Mouse (Mus musculus) liver, postnatal 0 days (tissue): ENCODE measurements around the gene Tulp2.

ENCODE experiments used
- CTCF ChIP-seq: sonication (generic); IDR thresholded peaks from 2 replicates; pipeline ENCODE4 v1.5.1; 2016; ENCODE audit warnings: antibody characterized with exemption, low read depth
- EP300 ChIP-seq: IDR thresholded peaks from 2 replicates; pipeline ENCODE4 v1.6.1; 2016; ENCODE audit warnings: antibody characterized with exemption, low read depth, mild to moderate bottlenecking

- TF ChIP-seq CTCF = no peak
- no peak for TF ChIP-seq EP300
Observed at GRCm38 (mm10) chr7:45568601-45569473, 87.2 kb downstream of the Tulp2 start.
